Mouse (Mus musculus): ENCODE results near the gene Ptpra.

Gene Ptpra

DNA sequence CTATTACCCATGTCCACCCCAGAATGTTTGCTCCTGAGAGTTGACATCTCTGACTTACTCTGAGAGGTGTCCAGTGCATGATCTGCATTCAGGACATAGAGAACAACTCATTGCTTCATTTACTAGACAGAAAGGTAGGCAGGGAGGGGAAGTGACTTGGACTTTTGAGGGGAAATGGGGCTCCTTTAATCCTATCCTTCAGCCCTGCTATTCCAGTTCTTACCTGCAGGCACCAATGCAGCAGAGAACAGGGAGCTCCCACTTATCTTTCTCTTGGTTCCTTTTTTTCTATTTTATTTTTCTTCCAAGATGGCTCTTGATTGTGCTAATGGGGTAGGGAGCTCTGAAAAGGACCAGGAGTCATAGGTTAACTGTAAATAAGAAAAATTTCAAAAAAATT, 1.6 kb upstream of the Ptpra start:
- no peak for DNase-seq

DNA sequence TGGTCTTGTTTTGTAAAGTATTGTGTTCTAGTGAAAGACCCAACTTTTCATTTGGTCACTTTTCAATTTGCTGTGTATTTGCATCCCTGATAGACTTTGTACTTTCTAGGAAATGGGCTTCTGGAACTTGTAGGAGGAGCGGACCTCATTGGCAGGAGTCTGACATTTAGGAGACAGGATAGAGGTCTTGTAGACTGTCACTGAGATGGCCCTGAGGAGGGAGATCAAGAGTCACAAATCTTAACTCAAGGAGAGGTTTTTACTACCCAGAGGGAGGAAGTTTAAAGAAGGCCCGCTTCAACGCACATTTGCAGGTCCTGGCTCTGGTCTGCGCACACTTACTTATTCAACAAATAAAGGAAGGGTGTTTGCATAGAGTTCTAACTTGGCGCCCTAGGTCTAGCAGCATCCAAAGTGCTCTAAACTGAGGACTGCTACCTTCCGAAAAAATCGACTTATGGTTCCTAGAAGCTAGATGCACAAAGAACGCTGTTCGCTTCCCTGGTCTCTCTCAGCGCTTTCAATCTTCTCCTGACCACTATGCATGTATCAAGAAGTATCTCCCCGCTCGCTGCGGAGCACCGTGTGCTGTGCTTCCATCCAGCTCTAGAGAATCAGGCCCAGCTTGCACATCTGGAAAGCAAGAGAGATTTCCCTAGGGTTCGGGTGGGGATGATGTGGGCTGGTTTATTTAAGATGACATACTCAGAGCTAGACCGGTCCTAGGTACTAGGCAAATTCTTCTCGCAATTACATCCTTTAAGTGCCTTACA, 871 bp upstream of the Ptpra start:
- no peak for DNase-seq

DNA sequence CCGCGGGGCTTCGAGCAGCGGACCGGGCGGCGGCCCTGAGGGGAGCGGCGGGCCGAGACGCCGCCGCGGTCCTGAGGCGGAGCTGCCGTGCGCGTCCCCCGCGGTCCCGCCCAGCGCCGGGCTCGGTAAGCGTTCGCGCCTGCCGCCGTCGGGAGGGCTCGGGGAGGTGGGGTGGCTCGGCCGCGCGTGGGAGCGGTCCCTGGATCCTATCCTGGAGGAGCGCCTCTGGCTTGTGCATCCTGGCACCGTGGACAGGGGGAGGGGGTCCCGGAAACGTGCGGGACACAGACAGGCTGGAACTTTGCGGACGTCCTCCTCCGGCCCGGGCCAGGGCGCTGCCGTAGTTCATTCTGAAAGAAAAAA, 337 bp downstream of the Ptpra start:
- DNase-seq, result peak in 1 of 2 experiments; percentile 85

DNA sequence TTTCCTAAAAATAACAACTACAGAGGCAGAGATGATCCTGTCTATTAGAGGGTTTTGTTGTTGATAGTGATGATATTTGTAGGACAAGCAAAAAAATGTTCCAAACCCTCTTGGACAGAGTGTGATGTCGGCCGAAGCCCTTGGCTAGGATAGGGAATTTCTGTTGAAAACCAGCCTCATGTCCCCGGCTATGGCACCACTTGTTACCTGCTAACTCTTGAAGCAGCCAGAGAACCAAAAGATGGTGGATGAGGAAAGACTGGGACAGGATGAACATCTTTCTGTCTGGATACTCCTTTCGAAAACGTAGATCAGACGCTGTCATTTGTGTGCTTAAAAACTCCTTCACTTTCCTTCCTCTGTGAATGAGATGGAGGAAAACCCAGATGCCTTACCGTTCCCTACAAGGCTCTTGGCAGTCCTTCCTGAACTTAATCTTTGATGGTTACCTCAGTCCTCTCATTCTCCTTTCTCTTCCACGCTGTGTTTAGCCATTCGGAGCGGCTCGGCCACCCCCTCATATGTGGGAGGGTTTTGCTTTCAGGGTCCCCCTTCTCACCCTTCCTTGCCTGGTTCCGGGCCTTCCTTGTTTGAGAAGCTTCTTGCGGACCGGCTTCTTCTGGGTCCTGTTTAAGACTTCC, 1.1 kb downstream of the Ptpra start:
- DNase-seq, result no peak

DNA sequence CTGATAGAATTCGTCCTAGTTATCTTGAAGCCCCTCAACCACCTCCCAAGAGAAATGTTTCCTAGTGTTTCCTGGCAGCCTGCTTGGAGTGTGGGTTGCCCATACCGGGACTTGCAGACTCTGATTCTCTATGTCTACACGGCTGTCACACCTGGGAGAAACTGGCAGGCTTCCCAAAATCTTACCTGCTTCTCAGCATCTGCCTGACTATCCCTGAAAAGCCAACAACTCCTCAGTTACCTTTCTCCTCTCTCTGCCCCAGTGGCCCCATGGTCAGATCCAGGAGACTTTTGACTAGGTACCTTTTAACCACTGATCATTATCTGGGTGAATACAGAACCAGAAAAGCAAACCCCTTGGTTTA, 1.6 kb downstream of the Ptpra start:
- no peak for DNase-seq

DNA sequence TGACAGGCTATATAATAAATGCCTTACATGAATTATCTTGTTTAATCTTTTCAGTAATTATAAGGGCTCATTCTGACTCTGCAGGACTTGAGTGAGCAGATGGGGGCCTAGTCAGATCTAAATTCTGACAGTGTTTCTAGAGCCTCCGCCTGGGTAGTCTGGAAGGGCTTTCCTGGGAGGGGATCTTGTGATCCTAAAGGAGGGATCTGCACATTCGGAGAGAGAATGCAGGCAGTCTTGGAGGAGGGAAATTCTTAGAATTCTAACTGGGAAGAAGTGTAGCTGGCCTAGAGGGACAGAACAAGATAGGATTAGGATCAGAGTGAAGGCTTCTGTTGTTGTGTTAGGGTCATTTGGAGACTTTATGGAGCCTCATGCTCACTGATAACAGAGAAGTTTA, 2.2 kb downstream of the Ptpra start:
- no peak for DNase-seq

DNA sequence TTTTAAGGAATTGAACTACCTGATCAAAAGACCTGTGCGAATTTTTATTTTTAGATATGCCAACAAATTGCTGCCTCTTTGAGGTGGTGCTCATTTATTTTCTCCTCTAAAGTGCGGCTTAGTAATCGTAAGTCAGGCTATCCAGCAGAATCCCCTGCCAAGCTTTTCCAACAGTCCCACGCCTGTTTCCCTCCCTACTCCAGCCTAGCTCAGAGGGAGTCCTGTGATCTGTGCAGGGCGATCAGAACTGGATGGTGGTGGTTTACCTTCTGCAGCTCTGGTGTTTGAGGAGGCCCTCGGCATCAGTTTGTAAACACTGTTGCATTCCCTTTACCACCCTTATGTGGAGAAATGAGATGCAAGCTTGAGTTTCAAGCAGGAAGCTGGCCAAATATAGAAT, 3.3 kb downstream of the Ptpra start:
- DNase-seq, result no peak

DNA sequence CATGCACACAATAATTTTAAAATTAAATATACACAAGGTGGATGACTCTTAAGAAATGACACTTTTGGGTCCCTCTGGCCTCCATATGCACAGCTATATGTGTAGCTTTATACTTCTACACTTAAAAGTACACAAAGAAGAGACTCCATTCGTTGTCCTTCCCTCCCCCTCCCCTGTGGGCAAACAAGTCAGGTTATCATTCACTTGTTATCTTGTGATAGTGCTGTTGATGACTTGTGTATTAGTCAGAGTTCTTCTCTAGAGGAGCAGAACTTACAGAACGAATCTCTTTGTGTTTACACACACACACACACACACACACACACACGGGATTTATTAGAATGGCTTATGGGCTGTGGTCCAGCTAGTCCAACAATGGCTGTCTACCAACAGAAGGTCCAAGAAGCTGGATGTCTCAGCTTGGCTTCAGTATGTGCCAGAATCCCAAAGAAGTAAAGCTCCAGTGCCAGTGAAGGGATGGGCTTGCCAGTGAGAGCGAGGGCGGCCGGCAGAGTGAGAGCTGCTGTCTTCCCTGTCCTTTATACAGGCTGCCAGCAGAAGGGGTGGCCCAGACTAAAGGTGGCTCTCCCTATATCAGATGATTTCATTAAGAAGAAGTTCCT, 4.8 kb downstream of the Ptpra start:
- DNase-seq, result no peak

DNA sequence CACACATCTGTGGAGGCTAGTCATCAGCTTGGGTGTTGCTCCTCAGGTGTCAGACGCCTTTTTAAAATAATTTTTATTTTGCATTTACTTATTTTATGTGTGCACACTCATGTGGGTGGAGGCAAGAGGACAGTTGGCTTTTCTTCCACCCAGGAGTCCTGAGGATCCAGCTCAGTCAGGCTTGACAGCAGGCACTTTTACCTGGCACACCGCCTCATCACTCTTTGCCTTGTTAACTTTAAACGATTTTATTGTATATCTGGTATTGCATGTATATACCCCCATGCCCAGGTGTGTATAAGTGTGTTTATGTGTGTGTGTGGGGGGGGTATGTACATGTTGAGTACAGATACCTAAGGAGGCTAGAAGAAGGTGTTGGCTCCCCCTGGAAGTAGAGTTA, 7.8 kb downstream of the Ptpra start:
- DNase-seq, result no peak

DNA sequence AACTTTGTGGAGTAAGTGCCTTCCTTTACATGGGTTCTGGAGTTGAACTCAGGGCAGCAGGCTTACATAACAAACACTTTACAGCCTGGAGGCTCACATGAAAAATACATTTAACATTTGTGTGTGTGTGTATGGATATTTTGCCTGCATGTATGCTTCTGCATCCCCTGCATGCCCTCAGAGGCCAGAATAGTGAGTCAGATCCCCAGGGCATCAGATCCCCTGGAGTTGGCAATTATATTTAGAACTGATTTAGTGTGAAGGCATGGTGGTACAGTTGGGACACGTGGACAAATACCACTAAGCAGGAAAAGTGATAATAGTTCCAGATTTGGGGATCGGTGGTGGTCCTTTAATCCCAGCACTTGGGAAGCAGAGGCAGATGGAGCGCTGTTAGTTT, 9.5 kb downstream of the Ptpra start:
- DNase-seq, result no peak

DNA sequence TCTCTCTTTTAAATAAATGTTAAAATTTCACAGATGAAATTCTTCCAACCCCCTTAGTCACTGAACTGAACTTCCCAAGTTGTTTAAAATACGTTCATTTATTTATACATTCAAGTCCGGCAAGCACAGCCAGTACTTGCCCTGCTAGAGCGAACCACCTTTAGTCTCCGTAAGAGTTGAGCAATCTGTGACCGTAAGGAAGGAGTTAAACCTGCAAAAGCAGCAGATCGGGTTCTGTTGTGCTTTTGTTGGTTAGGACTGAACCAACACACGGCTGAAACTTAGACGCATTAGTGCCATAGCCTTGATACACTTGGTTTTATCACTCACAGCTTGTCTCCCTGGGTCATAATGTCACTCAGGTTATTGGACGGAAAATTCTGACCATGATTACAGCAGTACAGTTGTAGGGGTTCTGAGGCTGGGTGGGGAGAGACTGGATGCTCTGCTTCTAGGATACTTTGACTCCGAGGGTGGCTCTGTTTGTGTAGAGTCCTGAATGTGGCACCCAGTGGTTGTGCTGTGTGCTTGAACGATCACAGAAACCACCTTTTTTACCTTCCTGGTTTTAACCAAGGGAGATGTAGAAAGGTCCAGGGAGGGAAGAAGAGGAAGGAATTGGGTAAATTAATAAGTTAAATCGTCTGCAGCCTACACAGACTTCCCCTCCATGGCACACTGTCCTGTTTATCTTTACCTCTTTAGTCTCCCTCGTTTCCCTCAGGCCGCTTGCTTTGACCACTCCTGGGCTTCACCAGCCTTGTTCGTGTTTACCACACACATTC, 11.4 kb downstream of the Ptpra start:
- DNase-seq, result no peak

DNA sequence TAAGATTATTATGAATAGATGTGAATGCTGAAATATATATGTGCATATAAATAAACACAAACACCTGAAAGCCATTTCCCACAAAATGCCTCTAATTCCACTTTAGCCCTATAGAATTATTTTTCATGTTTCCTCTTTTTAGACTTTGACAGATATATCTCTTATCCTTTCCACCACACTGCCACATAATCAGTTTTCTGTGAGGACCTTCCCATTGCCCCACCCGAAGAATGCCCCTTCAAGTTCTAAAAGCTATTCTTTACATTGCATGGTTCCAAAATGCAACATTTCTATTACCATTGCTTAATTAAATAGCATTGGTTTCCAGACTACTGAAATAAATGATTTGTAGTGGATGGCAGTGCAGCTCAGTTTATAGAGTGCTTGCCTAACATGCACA, 16.4 kb downstream of the Ptpra start:
- no peak for DNase-seq

DNA sequence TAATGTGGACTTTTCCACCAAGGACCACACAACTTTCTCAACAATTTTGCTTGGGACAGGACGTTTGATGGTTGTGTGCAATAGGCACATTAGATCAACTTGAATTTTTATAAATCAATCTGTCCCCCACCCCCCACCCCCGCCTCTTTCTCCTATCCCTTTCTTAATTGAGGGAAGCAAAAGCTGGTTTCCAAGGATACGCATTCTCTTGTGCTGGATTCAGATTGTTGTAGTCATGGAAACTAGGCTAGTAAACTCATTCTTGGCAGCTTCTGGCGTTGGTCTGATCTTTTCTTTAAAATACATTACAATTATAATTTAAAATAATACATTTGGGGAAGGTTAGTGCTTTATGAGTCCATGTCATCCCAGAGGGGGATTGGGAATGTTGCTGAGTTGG, 19.3 kb downstream of the Ptpra start:
- no peak for DNase-seq

DNA sequence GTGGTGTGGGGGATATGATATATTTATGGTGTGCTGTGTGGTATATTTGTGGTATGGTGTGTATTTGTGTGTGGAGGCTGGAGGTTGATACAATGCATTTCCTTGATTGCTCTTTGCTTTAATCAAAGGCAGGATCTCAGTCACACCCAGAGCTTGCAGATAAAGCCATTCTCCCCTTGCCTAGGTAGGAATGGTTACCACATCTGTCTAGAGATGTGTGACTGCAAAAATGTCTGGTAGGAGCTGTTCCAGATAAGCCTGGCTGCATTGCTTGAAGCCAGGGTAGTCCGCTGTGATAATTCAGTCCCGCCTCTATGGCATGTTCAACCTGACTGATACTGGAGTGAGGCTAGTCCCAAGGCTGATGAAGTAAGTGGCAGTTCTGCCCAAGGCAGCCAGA, 19.9 kb downstream of the Ptpra start:
- DNase-seq, result no peak

DNA sequence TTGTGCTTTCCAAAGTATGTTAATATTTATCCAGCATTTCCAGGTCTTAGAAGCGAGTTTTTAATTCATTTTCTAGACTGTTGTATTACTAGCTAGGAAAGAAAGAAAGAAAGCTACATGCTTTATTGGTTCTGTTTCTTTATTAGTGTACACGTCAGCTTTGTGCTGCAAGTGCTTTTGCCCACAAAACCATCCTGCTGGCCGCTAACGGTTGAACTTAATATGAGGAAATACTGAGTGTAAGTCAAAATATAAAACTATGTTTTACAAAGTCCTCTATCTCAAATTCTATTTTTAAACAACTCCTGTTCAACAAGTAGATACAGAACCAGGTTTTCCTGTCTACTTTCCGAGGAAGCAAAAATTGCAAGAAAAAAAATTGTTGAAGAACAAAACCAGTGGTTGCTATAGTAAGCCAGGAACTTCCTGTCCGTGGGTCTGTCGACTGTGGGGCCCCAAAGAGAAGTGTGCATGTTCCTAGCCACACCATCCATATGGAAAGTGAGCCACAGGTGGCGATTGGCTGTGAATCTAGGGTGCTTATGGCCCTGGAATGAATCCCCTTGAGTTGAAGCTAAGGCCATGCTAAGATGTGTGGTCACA, 22.9 kb downstream of the Ptpra start:
- no peak for DNase-seq

DNA sequence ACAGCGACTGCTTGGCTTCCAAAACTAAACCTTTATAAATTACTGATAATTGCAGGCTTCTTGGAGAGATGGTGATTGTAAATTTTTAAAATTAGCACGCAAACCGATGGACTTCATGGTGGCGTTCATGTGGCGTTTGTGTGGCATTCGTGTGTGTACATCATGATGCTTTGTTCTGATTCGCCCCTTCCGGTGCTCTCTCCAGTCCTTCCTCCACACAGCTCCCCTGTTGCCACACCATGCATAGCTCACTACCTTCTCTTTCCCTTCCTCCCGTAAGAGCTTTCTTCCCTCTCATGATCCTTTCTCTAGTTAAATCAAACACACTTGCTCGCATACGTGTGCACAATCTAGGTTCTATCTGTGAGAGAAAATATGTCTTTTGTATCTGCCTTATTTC, 25.7 kb downstream of the Ptpra start:
- no peak for DNase-seq

DNA sequence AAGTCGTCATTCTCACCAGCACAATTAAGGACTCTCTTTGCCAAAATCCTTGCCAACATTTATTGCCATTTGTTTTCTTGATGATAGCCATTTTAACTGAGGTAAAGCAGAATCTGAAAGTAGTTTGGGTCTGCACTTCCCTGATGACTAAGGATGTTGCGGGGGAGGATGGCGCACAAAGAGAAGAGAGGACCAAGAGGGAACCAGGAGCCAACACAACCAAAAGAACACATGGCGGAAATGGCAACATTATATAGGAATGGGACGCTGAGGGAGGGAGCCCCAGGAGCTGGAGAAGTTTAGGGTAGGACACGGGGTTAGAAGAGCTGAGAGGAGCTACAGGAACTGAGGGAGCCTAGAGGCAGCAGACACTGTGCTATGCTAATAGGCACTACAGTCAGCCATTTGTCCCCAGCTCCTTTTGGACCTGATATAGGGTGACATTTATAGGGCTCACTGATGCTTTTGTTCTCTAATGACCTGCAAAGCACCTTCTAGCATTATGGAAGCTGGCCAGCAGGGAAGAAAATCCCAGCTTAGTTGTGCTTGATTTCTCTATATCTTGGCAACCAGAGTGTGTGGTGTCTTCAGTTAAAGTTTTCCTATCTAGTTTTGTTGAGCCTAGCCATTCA, 26.7 kb downstream of the Ptpra start:
- no peak for DNase-seq

DNA sequence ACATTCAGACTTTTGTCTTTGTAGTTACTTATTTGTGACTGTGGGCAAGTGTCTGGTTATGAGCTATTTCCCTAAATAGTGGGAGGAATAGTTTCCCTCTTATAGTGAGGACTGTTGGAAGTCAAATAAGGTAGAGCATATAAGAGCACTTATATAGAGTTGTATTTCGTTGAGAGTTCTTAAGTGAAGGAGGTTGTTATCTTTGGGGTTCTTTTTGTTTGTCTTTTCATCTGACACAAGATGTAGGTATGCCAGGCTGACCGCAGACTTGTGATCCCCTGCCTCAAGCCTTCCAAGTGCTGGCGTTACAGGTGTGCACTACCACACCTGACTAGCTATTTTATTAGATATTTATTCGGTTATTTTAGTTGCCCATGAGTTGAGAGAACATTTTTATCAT, 32.1 kb downstream of the Ptpra start:
- DNase-seq, result no peak

DNA sequence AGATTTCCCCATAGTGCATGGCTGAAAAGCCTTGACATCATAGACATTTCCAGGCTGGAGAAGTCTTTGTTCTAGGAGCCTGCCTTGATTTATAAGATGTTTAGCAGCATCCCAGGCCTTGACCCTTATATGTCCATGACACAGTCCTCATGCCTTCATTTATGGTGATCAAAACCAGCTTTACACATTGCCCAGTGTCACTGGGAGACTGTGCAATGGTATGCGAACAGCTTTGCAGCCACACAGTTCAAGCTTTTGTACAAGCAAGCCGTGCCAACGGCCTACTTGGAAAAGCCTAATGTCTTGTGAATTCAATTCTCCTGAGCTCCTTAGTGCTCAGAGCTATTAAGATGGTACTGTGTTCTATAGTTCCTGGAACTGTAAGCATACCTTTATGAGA, 32.6 kb downstream of the Ptpra start:
- DNase-seq, result no peak

DNA sequence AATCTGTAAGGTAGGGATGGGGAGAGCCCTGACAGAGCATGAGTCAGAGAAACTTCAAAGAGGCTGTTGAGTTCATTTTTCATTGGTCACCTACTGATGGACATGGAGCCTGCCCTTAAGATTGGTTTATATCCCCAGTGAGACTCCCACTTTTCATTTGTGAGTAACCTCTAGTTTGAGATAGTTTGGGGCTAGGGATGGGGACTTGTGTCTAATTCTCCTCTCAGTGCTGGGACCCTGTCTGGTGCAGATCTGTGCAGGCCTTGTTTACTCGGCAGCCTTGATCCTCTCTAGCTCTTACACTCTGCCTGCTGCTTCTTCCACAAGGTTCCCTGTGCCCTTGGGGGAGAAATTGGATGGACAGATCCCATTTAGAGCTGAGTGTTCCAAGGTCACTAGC, 34.1 kb downstream of the Ptpra start:
- DNase-seq, result no peak

DNA sequence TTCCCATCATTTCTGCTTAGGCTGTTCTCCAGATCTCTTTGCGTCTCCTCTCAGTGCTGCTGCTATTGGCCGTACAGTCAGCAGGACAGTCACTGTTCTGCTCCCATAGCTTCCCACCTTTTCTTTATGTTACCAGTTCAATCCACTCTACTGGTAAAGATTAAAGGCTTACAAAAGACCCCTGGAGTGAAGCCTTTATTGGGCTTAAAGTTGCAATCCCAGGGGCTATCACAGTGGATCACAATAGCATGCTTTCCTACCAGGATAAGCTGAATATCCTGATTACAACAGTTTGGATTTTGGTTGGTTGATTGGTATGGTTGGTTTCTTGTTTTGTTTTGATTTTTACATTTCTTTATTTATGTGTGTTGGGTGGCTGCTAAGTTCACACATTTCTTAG, 37.9 kb downstream of the Ptpra start:
- no peak for DNase-seq

DNA sequence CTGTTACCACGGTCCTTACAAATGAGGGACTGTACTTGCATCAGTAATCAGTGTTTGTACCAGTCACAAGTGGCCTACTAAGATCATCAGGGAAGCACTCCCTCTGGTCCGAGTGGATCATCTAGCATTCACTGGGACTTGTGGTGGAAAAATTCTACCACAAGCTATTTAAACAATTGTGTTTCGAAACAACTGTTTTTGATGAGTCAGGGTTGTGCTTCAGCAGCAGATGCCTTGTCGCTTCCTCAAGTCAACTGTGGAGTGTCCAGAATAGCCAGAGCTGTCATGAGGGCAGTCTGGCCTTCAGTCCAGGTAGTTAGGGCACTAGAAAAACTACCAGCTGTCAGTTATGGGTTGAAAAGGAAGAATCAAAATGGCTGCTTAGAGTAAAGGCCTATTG, 38.5 kb downstream of the Ptpra start:
- DNase-seq, result no peak

DNA sequence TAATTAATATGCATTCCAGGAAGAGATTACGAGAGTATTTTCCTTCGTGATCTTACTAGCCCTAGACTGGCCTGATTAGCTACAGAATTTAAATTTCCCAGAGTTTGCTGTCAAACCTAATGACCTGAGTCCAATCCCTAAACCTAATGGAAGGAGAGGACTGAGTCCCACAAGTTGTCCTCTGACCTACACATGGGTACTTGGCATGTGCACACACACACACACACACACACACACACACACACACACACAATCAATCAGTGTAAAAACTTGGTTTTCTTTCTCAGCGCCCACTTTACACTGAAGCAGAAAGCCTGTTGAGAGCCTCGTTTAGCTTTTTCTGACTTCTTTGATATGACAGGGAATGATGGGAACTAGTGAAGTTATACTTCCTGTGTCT, 41.1 kb downstream of the Ptpra start:
- DNase-seq, result no peak

Measured in lung, postnatal 4 days (tissue).